Mouse (Mus musculus) right cerebral cortex, postnatal 14 days (tissue): ENCODE measurements around the gene Kctd17.

ENCODE experiments used
- DNase-seq: peaks from one replicate; pipeline ENCODE4 v3.0.0; 2022

The Kctd17 gene

DNA sequence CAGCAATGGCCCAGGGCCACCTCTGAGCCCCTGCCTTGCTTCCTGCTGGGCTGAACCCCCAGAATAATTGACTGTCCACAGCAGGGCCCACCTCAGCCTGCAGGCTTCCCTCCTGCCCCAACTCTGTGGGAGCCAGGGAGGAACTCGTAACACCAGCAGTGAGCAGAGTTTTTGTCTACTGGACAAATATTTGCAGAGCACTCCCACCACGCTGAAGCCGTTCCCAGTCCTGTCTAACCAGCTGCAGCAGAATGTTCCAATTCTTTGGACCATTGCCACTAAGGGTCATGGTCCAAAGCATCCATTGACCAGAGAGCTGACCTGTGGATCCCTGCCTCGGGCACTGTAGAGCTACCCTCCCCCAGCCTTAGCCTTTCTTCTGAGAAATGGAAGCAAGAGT is 11.4 kb upstream of the Kctd17 start:
- no peak for DNase-seq

DNA sequence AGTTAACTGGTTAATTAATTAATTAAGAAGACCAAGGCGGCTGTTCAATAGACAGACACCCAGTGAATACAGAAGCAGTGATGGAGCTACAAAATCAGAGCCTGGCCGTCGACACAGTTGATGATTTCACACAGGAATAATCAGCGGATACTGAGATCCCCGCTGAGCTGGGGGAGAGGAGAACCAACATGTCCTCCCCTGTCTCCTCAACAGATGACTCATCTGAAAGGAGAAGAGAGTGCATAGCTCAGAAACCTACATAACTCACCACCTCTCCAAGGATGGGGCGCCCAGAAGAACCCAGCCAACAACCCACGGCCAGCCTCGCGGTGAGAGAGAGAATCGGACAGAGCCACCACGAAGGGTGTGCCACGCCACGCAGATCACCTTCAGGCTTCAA is 8.0 kb upstream of the Kctd17 start:
- no peak for DNase-seq

DNA sequence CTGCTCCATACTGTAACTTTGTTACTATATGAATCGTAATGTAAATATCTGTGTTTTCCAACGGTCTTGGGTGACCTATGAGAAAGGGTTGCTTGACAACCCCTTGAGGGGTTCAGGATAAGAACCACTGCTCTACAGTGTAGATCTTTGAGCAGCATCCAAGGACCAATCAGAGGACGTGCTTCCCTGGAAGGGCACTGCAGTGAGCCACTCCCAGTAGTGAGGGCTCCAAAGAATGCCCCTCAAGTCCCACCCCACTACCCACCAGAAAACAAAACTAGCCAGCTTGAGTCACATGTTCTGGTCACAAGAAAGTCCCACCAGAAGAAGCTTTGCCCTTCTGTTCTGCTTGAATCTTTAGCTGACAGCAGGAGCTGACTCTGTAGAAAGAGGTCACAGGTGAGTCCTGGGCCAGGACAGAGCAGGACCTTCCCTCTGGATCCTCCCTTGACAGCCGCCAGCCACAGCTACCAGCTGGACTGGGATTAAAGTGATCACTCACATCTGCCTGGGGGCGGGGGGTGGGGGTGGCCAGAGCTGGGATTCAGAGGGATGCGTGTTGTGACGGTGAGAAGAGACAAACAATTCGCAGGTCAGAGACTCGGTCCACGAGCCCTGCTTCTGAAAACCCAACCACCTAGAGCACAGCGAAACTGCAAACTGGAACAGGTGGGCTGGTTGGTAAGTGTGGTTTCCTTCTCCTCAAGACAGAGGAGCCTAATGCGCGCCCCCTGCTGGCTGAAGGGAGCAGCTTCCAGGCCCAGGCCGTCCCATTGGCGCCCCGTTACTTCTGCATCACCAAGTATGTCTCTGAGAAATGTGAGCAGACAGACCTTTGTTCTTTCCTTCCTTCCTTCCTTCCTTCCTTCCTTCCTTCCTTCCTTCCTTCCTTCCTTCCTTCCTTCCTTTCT is 6.1 kb upstream of the Kctd17 start:
- peak; percentile 89 for DNase-seq

DNA sequence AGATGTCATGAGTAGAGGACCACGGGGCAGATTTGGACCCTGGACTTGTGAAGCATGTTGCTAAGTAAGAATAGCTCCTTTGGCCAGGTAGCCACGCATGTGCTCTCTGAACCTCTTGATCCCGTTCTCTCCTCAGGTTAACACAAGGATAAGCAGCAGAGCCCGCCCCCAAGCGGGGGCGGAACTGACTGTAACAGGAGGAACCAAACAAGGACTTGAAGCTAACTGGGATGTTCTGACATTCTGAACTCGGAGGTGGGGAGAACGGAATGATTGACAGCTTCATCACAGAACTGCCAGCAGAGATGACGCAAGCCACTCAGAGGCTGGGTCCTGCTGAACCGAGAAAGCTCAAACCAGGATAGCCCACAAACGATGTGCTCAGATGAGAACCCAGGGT is 3.9 kb upstream of the Kctd17 start:
- no peak for DNase-seq

DNA sequence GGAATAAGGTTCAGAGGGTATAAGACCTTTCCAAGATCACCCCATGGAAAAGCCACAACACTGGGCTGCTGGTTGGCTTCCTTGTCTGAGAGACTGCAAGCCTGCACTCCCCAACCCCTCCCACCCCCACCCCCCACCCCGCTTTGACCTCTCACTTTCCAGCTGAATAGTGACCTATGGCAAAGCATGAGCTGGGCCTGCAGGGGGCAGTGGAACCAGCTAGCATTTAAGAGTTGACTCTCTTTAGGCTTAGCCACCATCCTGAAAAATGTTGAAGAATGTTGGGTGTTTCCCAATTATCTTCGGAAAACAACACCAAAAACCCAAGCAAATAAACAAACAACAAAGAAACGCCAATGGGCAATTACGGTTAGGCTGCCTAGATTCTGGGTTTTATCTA is 3.1 kb upstream of the Kctd17 start:
- DNase-seq: no peak

DNA sequence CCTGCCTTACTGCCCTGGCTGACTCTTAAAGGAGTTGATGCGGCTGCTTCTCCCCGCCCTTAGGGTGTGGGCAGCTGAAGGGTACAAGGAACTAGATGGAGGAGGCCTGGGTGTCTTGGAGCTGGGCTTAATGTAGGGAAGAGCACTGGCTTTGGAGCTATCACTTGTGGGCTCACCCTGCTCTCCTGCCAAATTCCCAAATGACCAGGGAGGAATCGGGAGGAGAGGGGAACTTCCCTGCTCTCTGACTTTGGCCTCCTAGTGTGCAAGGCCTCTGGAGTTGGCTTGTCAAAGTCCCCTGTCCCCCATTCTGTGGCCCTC is 735 bp downstream of the Kctd17 start:
- no peak for DNase-seq

DNA sequence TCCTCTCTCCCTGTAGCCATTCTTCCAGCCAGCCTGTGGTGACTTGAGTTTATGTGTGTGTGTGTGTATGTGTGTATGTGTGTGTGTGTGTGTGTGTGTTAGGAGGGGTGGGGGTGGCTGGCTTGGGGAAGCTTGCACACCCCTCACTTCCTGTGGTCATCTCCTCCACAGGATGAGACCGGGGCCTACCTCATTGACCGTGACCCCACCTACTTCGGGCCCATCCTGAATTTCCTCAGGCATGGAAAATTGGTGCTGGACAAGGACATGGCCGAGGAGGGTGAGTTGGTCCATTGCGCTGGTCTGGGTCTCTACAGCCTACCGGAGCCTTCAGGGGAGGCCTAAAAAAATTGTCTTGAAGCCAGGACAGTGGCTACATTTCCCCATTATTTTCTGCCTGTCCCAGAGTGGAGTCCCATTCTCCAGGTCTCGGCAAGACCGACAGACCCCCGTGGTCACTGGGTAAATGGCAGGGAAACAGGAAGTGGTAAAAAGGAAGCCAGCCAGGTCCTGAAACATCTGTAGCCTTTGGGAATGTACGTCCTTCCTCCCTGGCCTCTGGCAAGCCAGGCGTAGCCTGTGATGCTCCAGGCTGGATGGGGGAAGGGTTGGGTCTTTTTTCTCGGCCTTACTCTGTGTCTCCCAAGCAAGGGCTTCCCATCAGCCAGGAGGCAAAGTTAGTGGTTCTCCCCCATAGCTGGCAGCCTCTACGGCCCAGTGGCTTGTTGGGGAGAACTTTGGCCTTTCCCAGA is 1.7 kb downstream of the Kctd17 start:
- DNase-seq: no peak

DNA sequence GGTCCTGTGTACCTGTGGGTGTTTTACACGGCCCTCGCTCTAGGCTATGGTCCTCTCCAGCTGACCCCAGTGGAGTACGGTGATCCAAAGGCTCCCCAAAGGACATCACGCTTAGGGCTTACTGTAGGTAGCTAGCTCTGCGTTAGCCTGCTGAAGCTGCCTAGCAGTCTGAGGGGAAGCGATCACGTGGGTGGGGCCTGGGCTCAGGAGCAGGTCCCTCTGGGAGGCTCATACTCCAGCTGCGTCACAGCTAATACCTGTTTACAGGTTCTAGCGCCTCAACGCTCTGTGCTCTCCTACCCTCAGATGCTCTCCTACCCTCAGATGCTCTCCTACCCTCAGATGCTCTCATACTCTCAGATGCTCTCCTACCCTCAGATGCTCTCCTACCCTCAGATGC is 2.5 kb downstream of the Kctd17 start:
- DNase-seq: no peak

DNA sequence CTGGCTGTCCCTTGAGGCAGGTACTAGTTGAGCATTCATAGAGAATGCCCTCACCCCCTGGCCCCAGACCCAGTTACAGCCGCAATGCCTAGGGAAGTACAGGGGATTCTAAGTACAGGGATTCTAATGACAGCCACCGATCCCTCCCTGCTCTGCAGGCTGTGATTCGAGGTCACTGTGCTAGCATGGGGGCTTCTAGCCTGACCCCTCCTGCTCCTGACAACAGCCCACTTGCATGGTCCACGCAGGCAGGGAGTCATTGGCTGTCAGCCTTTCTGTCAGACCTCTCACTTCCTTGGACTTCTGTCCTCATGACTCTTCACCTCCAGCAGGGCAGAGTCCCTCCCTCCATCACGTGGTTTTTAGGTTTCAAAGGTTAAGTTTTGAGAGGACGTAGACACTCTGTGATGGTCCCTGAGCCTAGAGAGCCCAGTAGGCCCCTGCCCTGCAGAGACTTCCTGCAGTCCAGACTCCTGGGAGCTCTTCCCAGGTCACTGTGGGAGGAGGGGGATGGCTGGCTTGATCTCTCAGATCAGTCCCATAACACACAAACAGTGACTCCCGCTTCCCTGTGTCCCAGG is 3.3 kb downstream of the Kctd17 start:
- no peak for DNase-seq

DNA sequence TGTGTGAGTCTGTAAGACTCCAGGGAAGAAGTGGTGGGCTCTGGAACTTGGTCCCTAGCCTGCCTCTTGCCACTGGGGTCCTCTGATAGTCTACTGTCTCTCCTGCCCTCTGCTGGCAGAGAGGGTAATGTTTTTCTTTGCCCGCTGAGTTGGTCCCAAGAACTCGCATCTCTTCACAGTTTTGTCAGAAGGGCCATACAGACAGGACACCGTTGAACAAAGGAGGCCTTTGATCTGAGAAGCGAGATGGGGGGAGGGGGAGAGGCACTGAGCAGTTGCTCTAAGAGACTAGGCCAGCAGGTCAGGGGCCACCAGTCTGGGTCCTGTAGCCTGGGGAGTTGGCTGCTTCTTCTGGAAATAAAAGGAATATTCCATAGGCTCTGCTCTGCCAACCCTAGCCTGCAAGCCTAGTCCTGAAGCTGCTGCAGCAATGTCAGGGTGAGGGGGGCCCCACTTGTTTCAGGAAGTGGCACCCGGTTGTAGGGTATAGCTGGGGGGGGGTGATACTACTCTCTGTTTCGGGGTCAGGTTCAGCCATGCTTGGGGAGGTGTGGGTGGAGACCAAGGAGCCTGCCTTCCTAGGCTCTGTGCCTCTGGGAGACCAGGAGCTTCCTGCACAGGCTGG is 6.6 kb downstream of the Kctd17 start:
- peak; percentile 59 for DNase-seq

DNA sequence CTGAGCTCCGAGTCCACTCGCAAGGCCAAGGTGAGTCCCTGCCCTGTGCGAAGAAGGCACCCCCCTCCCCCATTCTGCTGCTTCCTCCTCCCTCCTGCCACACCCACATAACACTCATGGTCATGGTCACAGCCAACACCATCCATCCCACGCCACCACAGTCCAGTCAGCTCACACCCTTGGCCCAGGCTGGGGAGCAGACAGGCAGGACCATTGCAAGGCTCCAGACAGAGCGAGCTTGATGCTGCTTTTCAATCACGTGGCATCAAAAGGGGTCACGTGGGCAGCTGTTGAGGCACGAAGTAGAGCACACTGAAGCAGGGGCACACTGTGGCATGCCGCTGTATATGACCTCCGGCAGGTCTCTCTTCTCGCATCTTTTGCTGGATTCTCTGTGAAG is 7.3 kb downstream of the Kctd17 start:
- no peak for DNase-seq

DNA sequence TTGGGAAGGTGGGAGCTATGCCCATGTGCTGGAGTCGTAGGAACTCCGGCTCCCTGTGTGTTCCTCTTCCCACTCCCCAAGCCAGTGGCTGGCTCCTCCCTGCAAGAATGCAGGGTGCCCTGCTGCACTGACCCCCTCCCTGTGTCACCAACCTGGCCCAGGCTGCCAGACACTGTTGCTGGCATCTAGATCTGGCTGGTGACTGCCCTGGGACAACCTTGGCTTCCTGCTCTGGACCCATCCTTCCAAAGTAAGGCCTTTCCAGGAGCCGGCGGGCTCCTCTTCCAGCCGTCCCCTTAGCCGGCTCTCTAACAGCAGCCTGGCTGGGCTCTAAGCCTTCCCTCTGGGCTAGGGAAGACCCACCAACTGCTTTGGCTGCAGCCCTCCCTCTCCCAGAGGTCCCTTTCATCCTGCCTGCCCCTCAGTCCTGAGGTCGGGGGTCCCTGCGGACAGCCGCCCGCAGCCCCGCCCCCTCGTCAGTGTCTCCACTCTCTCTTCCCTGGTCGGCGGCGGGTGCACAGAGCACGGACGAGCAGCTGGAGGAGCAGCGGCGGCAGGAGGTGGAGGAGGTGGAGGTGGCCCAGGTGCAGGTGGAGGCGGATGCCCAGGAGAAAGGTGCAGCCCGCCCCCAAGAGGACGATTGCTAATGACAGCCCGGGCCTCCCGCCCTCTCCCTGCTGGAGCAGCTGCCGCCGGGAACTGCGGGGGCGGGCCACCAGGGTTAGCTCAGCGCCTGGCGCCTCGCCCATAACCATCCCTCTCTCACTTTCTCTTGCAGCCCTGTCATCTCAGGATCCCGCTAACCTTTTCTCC is 8.2 kb downstream of the Kctd17 start:
- DNase-seq: peak; percentile 90

DNA sequence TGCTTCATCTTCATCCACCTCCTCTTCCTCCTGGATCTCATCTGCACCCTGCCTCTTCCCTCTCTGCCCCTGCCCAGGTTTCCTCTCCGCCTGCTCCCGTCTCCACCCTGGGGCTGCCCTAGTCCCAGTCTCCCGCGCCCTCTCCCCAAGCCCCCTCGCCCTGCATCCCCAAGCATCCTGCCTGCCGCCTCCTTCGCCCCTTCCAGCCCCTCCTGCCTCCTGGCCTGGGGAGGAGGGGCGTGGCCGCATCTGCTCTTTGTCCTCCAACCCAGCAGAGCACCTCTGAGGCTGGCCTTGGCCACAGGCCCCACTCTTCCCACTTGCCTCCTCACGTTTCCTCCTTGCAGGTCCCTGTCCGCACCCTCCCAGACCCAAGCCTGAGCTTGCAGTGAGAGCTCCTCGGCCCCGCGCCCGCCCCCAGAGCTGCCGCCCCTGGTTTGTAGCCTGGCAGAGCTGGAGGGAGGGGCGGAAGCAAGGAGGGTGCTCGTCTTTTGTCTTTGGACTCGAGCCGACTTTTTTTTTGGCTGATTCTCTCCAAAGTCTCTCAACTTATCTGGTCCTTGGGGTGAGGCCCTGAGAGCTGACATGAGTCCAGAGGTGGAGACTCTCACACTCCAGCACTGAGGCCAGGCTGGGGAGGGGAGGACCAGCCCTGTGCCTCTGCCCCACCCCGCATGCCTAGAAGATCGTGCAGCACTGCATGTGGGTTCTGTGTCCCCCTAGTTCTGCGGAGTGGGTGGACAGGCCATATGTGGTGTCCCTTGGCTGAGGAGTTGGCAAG is 9.1 kb downstream of the Kctd17 start:
- peak; percentile 63 for DNase-seq

DNA sequence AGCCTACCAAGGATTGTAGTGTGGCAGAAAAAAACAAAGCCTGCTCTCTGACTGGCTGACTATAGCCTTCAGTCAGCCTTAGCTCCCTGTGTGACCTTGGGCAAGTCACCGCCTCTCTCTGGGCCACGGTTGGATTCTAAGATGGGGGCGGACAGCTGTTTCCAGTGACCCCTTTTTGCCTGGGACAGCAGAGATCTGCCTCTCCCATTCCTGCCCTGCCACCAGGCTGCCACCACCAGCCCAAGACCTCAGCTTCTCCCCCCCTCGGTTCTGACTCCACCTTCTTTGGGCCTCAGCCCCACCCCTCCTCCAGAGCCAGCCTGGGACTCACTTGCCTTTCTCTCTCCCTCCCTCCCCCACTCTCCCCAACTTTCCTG is 9.6 kb downstream of the Kctd17 start:
- no peak for DNase-seq

DNA sequence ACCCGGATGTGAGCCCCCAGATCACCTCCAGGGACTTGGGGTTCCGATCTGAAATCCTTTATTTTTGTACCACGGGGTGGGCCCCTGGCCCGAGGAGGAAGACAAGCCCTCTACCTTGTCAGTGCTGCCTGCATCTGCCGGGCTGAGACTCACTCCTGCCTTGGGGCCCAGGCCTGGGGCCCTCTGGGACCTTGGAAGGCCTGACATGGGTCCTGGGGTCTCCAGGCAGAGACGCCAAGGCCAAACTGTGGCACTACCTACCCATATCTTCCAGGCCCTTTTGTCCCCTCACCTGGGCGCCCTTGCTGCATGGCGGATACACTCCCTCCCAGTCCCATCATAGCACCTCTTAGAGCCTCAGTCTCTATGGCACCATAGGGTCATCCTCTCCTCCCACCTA is 10.1 kb downstream of the Kctd17 start:
- DNase-seq: no peak

DNA sequence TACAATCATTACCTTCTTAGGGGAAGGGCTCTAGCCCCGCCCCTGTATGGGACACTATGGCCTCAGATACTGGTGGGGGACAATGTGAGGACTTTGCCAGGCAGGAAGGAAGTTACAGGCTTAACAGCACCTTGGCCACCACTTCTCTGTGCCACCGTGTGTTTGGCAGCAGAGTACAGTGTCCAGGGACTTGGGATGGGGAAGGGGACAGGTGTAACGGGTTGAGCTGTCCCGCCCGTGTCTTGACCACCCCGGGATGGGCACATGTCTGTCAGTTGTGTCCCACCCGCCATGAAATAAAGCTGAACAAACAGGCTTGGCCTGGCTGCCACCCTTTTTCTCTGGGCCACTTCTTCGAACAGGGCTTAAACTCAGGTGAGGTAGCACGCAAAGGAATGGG is 10.6 kb downstream of the Kctd17 start:
- no peak for DNase-seq

DNA sequence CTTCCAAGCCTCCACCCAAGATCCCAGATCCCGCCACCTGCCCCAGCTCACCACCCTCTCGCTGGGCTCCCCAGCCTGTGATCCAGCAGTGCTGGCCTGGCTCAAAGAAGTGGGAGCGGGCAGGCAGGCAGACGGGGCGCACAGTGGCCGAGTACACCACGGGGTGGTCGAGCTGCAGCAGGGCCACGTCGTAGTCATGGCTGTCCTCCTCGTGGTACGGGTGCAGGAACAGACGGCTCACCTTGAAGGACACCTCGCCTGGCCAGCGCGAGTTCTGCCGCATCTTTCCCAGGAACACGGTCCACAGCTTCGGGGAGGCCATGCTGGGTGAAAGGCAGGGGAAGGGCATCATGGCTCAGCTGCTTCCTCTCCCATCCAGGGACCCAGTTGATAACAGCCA is 13.9 kb downstream of the Kctd17 start:
- no peak for DNase-seq

DNA sequence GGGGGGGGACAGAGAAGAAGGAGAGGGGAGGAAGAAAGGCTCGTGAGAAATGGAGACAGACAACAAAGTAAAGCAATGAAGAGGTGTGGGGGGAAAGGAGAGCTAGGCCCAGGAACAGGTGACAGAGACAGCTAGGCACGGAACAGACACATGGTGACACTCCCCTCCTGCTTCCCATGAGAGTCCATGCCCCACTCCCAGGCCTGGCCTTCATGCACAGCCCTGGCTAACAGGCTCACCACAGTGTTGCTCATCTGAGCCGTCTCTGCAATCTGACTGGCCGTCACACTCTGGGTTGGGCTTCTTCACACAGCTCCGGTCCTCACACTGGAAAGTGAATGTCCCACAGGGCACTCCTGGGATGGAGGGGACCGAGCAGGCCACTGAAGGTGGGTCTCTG is 15.5 kb downstream of the Kctd17 start:
- no peak for DNase-seq

DNA sequence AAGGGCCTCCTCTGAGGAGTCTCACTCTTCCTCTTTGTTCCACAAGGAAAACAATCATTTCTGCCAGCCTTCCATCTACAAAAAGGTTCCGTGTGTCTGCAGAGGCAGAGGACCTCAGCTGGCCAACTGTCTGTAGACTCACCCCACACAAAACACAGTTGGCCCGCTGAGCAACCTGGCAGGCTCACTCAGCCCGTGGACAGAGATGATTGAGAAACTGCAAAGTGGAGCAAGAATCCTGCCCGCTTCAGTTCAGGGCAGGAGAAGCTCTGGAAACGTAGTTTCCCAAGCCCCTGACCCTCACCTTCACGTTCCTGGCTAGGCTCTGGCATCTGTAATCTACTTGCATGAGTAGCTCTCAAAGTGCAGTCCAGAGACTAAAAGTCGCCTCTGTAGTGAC is 18.8 kb downstream of the Kctd17 start:
- no peak for DNase-seq

DNA sequence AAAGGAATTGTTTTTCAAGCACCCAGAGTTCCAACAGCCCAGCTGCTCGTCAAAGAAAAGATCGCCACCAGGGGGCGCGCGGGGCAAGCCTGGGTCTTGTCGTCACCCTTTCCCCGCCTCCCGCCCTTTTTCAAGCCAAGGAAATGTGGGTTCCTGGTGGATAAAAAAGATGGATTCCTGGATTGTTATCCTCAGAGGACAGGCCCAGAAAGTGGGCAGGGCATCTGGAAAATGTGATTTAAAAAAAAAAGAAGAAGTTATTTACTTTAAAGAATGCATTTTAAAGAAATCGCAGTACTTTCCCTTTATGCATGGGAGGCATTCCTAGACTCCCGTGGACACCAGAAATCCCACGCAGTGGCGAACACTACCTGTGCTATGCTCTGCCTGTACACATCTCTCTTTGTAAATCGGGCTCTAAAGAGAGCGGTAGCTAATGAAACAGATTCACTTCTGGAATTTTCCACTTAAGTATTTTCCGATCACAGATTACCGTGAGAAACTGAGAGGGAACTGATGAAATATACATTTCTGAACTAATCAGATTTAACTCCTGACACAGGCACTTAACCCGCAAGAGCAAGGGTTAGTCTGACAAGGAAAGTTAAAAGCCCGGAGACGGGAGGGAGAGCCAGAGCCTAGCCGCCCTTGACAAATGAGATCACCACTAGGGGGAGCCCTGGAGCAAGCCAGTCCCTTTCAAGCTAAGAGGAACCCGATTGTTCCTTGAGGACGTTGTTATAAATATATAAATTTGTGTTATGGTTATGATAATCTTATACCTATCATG is 19.6 kb downstream of the Kctd17 start:
- DNase-seq: peak; percentile 99

DNA sequence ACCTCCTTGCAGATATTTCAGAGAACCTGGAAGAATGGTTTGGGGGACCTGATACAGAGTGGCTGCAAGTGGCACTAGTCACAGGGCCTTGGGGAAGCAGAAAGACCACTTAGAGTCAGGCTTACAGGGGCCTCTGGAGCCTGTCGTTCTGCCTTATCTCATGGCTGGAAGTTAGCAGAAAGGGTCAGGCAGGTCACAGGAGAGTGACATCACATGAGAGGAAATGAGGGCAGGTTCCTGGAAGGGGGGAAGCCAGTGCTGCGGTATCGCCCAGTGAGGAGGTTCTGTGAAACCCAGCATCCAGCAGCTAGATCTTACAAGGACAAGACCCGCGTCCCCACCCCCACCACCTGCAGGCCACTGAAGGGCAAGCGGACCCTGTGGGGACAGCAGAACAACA is 20.8 kb downstream of the Kctd17 start:
- no peak for DNase-seq
